Mouse (Mus musculus) CD4-positive, CD25-positive, alpha-beta regulatory T cell, adult 4 months (primary cell): Measurements from ENCODE around the gene Thbs1. TPM values are rescaled to one million over a fixed set of nuclear protein-coding genes. Genes with fewer than 3 reads are reported as not detected.

ENCODE experiments used
- ATAC-seq: one replicate; pipeline ENCODE4 v1.8.0; 2017
- polyA plus RNA-seq, 2 experiments: library from polyadenylated mRNA; unstranded; fragments of 100-300 nt; shearing (Covaris generic); gene quantifications; one replicate each; pipeline ENCODE4 v1.2.1; 2017

Thbs1 gene
- under 1 TPM in 1 of 2 experiments, not detected in 1; 0.23 TPM for polyA plus RNA-seq

GRCm38 (mm10) chr2:118111488-118112131 is at the start of gene Thbs1:
Gene Thbs1, plus strand, starts transcription at chr2:118111876.
- ATAC-seq = no peak

GRCm38 (mm10) chr2:118064121-118064764 is 47.4 kb upstream of the Thbs1 start:
- no peak for ATAC-seq

- ATAC-seq = no peak
These were observed 45.5 kb upstream of the Thbs1 start for GRCm38 (mm10) chr2:118066065-118066770.

- ATAC-seq = no peak
These were observed 41.7 kb upstream of the Thbs1 start for GRCm38 (mm10) chr2:118069975-118070374.

- ATAC-seq = no peak
These were observed 38.8 kb upstream of the Thbs1 start for GRCm38 (mm10) chr2:118072811-118073372.

GRCm38 (mm10) chr2:118074030-118074429 is 37.6 kb upstream of the Thbs1 start:
- ATAC-seq = no peak

GRCm38 (mm10) chr2:118075165-118075564 is 36.5 kb upstream of the Thbs1 start:
- ATAC-seq = no peak

GRCm38 (mm10) chr2:118079131-118079530 is 32.5 kb upstream of the Thbs1 start:
- no peak for ATAC-seq

- no peak for ATAC-seq
These were observed 30.1 kb upstream of the Thbs1 start for GRCm38 (mm10) chr2:118081581-118081980.

GRCm38 (mm10) chr2:118083652-118084051 is 28.0 kb upstream of the Thbs1 start:
- ATAC-seq = no peak

GRCm38 (mm10) chr2:118084693-118085092 is 27.0 kb upstream of the Thbs1 start:
- ATAC-seq = no peak

- no peak for ATAC-seq
These were observed 26.0 kb upstream of the Thbs1 start for GRCm38 (mm10) chr2:118085647-118086046.

- no peak for ATAC-seq
These were observed 24.5 kb upstream of the Thbs1 start for GRCm38 (mm10) chr2:118087044-118087726.

GRCm38 (mm10) chr2:118091226-118091625 is 20.4 kb upstream of the Thbs1 start:
- ATAC-seq = no peak

GRCm38 (mm10) chr2:118099104-118099503 is 12.6 kb upstream of the Thbs1 start:
- no peak for ATAC-seq

- ATAC-seq = no peak
These were observed 9.5 kb upstream of the Thbs1 start for GRCm38 (mm10) chr2:118102169-118102568.

- no peak for ATAC-seq
These were observed 1.3 kb upstream of the Thbs1 start for GRCm38 (mm10) chr2:118110225-118110915.

- ATAC-seq = no peak
These were observed 574 bp upstream of the Thbs1 start for GRCm38 (mm10) chr2:118111116-118111487.

- no peak for ATAC-seq
These were observed 762 bp downstream of the Thbs1 start for GRCm38 (mm10) chr2:118112438-118112837.

GRCm38 (mm10) chr2:118112846-118113479 is 1.3 kb downstream of the Thbs1 start:
- ATAC-seq = no peak

- no peak for ATAC-seq
These were observed 2.3 kb downstream of the Thbs1 start for GRCm38 (mm10) chr2:118113808-118114524.
